Mouse (Mus musculus): Measurements from ENCODE around the gene Ccdc85c.

The Ccdc85c gene

DNA sequence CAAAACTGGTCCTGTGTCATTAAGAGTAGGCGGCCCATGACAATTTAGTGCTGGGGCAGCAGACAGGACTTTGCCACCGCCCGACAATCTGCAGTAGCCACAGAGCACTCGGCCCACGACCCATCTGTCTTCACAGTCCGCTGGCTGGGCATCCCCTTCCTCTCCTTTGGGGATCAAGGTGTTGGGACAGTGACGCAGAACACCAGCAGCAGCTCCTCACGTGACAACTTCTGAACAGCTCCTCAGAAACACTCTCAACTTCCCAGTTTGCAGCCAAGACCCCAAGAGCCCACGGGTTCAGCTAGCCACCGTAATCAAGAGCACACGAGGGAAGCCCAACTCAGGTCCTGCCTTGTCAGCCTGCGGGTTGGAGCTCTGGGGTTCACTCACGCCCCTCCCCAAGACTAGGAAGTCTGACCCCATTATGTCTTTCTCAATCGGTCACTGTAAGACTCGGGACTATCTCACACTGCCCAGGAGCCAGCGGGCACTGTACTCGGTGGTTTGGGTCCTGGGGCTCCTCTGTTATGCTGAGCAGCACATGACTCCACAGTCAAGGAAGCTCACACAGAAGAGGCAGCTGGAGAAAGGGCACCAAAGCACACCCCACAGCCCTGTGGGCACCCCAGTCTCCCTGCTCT lies 36.7 kb downstream of the Ccdc85c start:
- no peak for DNase-seq

DNA sequence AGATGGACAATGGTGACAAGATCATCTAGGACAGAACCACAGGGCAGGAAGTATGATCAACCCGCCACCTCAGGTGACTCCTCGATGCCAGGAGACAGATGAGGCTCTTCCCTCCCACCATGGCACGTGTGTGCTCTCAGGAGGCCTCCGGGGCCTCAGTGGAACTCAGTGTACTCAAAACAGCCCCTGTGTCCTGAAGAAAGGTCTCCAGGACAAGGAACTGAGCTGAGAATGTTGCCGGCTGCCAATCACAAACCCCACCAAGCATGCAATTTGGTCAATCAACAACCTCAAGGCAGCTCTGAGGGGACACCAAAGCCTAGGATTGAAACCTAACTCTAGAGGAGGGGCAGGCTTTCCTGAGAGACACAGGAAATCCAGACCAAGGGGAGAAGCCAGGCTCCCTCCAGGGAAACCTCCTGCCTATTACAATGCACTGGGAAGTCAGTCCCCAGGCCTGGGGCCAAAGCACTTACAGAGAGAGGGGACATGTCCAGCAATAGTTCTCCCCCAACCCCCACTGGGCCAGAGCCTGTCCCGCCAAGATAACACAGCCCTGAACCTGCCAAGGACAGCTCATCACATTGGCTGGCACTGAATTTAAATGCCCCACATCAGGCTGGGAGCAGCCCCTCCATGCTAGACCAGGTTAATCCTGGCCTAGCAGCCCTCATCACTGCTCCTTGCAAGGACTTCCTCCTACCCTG lies 37.8 kb downstream of the Ccdc85c start:
- no peak for DNase-seq

- peak; percentile 56 for DNase-seq
Observed at GRCm38 (mm10) chr12:108235976-108236555, 39.2 kb downstream of the Ccdc85c start.

- peak; percentile 66 for DNase-seq
Observed at GRCm38 (mm10) chr12:108234832-108235602, 40.2 kb downstream of the Ccdc85c start.

DNA sequence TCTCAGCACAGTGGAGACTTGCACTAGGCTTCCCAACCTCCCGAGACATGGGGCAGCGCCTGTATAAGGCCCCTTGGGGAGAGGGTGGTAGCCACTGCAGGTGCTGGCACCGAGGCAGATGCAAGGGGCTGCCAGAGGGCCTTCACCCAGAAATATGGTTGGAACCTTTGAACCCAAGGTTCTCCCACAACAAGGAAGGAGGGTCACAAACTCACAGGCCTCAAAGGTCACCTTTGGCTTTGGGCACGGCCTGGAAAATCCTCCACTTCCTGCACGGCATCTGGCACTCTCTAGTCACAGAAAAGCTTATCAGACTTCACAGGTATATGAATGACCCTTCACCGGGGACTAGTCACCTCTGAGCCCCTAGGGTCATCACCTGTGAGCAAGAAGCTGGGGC lies 41.5 kb downstream of the Ccdc85c start:
- DNase-seq: no peak

DNA sequence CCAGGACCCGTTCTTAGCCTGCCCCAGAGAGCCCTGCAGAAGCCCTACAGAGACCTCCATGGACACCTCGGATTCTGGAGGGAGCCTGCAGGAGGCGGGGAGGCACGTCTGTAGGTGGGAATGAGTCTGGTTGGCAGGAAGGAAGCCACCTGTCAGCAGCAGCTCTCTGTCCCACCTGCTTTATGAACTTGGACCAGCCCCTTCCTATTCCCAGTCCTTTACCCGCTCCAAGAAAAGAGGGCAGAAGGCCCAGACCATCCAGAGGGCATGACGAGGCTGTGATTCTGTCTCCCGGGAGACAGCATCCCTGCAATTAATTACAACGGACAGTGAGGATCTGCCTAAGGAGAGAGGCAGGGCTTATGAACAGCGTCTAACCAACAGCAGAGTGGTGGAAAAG lies 43.3 kb downstream of the Ccdc85c start:
- DNase-seq: no peak

DNA sequence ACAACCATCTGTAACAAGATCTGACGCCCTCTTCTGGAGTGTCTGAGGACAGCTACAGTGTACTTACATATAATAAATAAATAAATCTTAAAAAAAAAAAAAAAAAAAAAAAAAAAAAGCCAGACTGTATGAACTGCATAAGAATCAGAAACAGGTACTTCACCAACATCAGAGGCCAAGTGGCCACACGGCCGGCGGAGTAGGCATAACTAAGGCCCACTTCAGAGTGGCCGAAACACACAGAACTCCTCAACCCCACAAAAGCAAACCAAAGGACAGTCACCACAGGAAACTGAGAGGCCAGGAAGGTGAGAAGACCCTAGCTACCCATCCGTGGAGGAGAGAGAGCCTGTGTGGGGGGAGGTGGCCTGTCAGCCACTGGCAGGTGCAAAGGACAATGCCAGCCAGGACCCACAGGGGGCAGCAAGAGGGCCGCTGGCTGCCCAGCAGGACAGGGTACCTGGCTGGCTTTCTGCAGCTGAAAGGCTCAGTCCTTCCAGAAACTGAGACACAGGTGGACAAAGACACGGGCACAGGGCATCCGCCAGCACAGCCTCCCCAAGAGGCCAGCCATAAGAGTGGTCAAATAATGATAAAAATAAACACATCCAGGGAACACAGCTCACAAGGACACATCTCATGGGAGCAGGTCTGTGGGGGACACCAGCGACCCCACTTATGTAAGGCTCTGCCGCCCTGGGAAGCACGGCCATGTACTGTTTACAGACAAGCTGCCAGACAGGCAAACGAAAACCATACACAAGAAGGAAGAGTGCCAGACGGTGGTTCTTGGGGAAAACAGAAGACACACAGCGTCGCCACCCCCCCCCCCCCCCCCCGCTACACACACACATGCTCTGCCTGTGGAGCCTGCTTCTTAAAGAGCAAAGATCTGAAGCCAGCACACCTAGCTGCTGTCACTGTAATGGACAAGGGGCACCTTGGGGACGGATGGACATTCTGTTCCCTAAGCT lies 44.1 kb downstream of the Ccdc85c start:
- peak; percentile 80 for DNase-seq

DNA sequence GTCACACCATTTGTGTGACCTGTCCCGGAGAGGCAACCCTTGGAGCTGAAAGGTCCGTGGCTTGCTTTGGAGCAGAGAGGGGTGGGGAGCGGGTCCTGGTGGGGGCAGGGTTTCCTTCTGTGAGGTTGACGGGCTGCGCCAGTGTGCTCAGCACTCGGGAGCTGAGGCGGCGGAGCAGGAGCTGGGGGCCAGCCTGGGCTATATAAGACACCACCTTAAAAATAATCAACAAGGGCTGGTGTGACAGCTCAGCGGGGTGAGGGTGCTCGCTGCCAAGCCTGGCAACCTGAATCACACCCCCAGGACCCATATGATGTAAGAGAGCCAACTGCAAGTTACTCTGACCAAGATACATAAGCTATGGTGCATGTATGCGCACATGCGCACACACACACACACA lies 45.1 kb downstream of the Ccdc85c start:
- no peak for DNase-seq

GRCm38 (mm10) chr12:108227527-108227926 lies 47.7 kb downstream of the Ccdc85c start:
- no peak for DNase-seq

GRCm38 (mm10) chr12:108226941-108227340 lies 48.3 kb downstream of the Ccdc85c start:
- DNase-seq: no peak

GRCm38 (mm10) chr12:108226216-108226615 lies 49.0 kb downstream of the Ccdc85c start:
- no peak for DNase-seq

GRCm38 (mm10) chr12:108225781-108226180 lies 49.4 kb downstream of the Ccdc85c start:
- peak; percentile 21 for DNase-seq

DNA sequence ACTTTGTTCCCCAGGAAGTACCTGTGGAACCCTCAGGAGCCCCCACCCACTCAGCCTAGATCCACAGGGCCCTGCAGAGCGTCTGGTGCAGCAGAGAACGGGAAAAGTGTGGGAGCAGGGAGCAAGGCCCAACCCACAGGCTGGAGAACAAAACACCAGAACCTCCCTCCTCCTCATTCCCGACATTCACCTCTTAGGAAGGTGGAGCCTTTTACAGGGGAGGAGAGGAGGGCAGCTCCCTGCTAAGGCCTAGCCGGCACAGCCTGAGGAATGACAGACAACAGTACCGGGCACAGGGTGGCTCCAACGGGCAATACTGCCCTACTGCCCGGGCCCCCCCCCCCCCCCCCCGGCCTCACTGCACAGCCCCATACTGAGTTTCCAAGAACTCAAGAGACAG lies 51.9 kb downstream of the Ccdc85c start:
- DNase-seq: peak; percentile 47

- no peak for DNase-seq
Observed at GRCm38 (mm10) chr12:108221712-108222111, 53.5 kb downstream of the Ccdc85c start.

DNA sequence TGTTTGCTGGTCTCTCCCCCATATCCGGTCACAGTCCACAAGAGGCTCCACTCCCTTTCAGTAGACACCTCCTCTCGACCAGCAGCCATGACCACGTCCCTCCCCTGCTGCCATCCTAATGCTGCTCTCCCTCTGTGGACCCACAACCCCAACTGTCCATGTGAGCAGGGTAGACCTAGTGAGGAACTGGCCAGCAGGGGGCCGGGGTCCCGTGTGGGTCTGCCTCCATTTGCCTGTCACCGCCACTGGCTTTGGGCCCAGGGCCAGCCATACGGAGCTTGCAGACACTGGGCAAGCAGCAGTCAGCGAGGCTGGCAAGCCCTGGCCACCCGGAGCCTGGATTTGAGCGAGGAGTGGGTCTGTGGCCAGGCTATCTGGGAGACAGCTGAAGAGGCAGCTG lies 54.0 kb downstream of the Ccdc85c start:
- DNase-seq: no peak

- no peak for DNase-seq
Observed at GRCm38 (mm10) chr12:108220621-108221020, 54.6 kb downstream of the Ccdc85c start.

- DNase-seq: no peak
Observed at GRCm38 (mm10) chr12:108219825-108220616, 55.2 kb downstream of the Ccdc85c start.

DNA sequence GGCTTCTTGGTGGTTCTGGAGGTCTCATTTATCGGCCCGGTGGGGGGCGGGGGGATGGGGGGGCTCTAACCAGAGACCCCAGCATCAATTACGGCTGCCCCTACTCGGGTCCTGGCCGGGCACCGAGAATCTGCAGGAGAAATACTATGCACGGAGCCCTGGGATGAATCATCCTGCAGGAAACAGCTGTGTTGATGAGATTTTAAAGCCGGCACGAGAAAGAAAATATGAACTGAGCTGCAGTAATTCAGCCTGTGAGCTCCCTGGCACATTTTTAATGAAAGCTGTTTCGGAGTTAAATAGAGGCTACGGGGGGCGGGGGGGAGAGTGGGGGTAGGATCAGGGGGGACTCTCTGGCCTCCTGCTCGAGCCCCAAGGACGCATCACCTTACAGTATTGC lies 56.1 kb downstream of the Ccdc85c start:
- DNase-seq: no peak

- DNase-seq: peak; percentile 78
Observed at GRCm38 (mm10) chr12:108217572-108217971, 57.7 kb downstream of the Ccdc85c start.

GRCm38 (mm10) chr12:108216611-108217370 lies 58.4 kb downstream of the Ccdc85c start:
- no peak for DNase-seq

DNA sequence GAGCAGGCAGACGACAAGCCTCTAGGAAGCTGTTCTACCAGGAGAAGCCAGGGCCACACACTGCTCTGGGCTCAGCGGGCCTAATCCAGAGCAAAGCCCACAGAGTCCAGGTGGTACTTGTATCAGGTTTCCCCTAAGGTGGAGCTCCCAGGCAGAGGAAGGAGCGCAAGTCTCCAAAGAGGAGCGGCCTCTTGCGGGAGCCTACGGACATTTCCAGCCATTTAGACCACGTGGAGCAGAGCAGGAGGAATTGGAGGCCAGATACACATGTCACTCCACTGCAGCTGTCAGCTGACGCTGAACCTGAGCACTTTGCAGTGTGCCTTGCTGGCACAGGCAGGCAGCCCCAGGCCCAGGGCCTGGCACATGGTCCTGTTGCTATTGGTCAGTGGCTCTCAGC lies 60.1 kb downstream of the Ccdc85c start:
- no peak for DNase-seq
